Mouse (Mus musculus) CD8-positive naive resting alpha-beta T cell, adult 2 months (primary cell): ENCODE results near the gene Adprhl2.

Source experiments
- DNase-seq, 2 experiments: peaks; one replicate each; pipeline ENCODE4 v3.0.0; 2022; ENCODE audit warnings: low read depth in 2 of 2, low spot score in 2 of 2

Adprhl2 gene

DNA sequence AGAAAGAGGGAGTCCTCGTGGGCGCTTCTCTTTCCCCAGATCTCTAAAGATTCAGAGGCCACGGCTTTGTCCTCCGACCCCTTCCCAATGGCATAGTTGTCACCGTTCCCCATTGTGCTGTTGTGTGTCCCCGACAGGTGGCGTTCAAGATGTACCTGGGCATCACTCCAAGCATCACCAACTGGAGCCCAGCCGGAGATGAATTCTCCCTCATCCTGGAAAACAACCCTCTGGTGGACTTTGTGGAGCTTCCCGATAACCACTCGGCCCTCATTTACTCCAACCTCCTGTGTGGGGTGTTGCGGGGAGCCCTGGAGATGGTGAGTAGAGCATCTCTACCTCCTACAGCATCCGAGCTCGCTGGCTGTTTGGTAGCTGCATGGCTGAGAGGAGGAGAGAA, 47.8 kb downstream of the Adprhl2 start:
- no peak for DNase-seq

DNA sequence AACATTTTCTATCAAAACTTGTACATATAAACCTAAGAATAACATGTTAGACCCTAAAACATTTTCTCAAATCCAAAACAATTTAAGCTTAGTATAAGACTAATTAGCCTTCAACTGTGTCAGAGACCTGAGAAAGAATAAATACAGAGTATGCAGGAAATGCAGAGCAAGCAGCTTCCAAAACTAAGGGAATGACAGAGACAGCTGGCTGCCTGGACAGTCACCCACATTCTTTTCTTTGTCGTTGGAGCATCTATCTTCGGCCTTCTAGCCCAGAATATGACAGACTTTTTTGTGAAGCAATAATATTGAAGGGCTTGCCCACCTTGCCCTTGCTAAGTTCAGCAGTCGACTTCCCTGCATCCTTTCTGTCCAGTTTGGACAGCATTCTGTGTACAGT, 52.2 kb downstream of the Adprhl2 start:
- DNase-seq, result no peak
